Mouse (Mus musculus): ENCODE measurements at regions not wholly inside any gene's neighbourhood (a gene's known extent, or its start where the extent isn't known, plus 50 kb on each side); places are given as distances from the start of the nearest gene placed in this dataset.
"Not testable (repeated sequence)": the region's sequence is repeated elsewhere in the genome, so short reads cannot be mapped to it uniquely, and the experiment has no call there.

- ATAC-seq (ENCODE audit: low FRiP score, low TSS enrichment) (no peak), DNase-seq (no peak)
- H3K4me3 ChIP-seq (replicated peaks; ENCODE audit: low read depth, low read length) = no peak overlapping the region
- H3K9ac ChIP-seq (replicated peaks; ENCODE audit: low read length) = no peak overlapping the region
- no peaks in the 10 kb centered on the region for H3K36me3 ChIP-seq (ENCODE audit: control insufficient read depth, insufficient read depth, low read length)
- no peak overlapping the region for H3K27ac ChIP-seq (replicated peaks; ENCODE audit: low read depth, low read length)
- no peaks in the 10 kb centered on the region for H3K4me1 ChIP-seq (ENCODE audit: control insufficient read depth, insufficient read depth, low read length)
- H3K9me3 ChIP-seq (ENCODE audit: control insufficient read depth, low read length) = no peaks in the 10 kb centered on the region
- 86% methylated on average over 6 of the region's 6 CpGs for WGBS
- no peaks in the 10 kb centered on the region for H3K27me3 ChIP-seq (ENCODE audit: control insufficient read depth, insufficient read depth, low read length)
- no peak overlapping the region for H3K4me2 ChIP-seq (ENCODE audit: low read length)
Measured at GRCm38 (mm10) chr5:116991461-116991860, 124.5 kb downstream of the Suds3 start.

DNA sequence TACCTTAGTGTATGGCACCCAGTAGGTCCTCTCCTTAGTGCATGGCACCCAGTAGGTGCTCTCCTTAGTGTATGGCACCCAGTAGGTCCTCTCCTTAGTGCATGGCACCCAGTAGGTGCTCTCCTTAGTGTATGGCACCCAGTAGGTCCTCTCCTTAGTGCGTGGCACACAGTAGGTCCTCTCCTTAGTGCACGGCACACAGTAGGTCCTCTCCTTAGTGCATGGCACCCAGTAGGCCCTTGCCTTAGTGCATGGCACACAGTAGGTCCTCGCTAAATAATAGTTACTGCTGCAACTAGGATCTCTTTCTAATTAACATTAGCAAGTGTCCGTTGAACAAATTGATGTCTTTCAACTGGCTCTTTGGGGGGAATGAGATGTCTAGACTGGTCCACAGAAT, 144.4 kb downstream of the Suds3 start:
- not testable (repeated sequence) for H3K9me3 ChIP-seq (ENCODE audit: control insufficient read depth, low read length); ATAC-seq (ENCODE audit: low FRiP score, low TSS enrichment); H3K27me3 ChIP-seq (ENCODE audit: control insufficient read depth, insufficient read depth, low read length); H3K27ac ChIP-seq (replicated peaks; ENCODE audit: low read depth, low read length); H3K4me1 ChIP-seq (ENCODE audit: control insufficient read depth, insufficient read depth, low read length); H3K4me3 ChIP-seq (replicated peaks; ENCODE audit: low read depth, low read length); DNase-seq; H3K36me3 ChIP-seq (ENCODE audit: control insufficient read depth, insufficient read depth, low read length); H3K9ac ChIP-seq (replicated peaks; ENCODE audit: low read length); H3K4me2 ChIP-seq (ENCODE audit: low read length)
- WGBS = 89% methylated on average over 4 of the region's 4 CpGs

DNA sequence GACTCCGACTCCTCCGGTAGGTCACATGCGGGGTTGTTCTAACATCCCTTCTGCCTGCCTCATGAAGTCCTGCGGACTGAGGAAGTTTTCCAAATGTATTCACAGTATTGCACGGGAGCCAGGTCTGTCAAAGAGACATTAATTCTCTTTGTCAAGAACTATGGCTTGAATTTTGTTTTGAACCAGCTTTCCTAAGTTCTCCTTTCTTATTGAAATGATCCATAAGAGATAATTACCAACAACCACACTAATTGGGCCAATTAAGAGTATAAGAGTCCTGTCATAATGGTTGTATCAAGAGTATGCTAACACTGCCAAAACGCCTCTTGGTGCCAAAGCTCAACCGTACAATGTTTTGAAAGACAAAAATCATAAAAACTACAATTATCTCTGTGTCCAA, 151.7 kb downstream of the Suds3 start:
- Histone ChIP-seq H3K4me2 (ENCODE audit: low read length) (no peak overlapping the region), H3K27me3 (ENCODE audit: control insufficient read depth, insufficient read depth, low read length) (no peaks in the 10 kb centered on the region), H3K9ac (replicated peaks; ENCODE audit: low read length) (no peak overlapping the region), H3K36me3 (ENCODE audit: control insufficient read depth, insufficient read depth, low read length) (no peaks in the 10 kb centered on the region), H3K4me3 (replicated peaks; ENCODE audit: low read depth, low read length) (no peak overlapping the region), H3K27ac (replicated peaks; ENCODE audit: low read depth, low read length) (no peak overlapping the region), H3K4me1 (ENCODE audit: control insufficient read depth, insufficient read depth, low read length) (no peaks in the 10 kb centered on the region), H3K9me3 (ENCODE audit: control insufficient read depth, low read length) (no peaks in the 10 kb centered on the region)
- WGBS = 84% methylated on average over 7 of the region's 7 CpGs
- no peak for DNase-seq
- ATAC-seq (ENCODE audit: low FRiP score, low TSS enrichment) = no peak

DNA sequence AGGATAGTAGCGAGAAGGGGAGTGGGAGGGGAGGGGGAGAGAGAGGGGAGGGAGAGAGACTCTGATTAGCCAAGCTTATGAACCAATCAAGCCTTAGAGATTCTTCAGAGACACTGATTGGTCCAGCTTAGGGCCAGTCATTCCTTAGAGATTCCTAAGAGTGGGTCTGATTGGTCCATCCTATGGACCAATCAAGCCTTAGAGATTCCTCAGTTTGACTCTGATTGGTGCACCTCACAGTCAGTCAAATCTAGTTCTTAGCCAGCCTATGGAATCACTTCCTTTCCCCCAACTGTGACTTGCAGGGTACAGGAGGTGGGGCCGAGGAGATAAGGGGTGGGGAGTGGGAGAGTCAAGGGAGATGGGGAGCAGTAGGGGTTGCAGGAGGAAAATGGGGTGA, 152.8 kb downstream of the Suds3 start:
- H3K27me3 ChIP-seq (ENCODE audit: control insufficient read depth, insufficient read depth, low read length) = no peaks in the 10 kb centered on the region
- no peak overlapping the region for H3K4me3 ChIP-seq (replicated peaks; ENCODE audit: low read depth, low read length)
- no peak for DNase-seq
- no peak overlapping the region for H3K4me2 ChIP-seq (ENCODE audit: low read length)
- no peak for ATAC-seq (ENCODE audit: low FRiP score, low TSS enrichment)
- 85% methylated on average over 2 of the region's 2 CpGs for WGBS
- H3K27ac ChIP-seq (replicated peaks; ENCODE audit: low read depth, low read length) = no peak overlapping the region
- no peaks in the 10 kb centered on the region for H3K9me3 ChIP-seq (ENCODE audit: control insufficient read depth, low read length)
- no peak overlapping the region for H3K9ac ChIP-seq (replicated peaks; ENCODE audit: low read length)
- no peaks in the 10 kb centered on the region for H3K4me1 ChIP-seq (ENCODE audit: control insufficient read depth, insufficient read depth, low read length)
- H3K36me3 ChIP-seq (ENCODE audit: control insufficient read depth, insufficient read depth, low read length) = no peaks in the 10 kb centered on the region

GRCm38 (mm10) chr5:116960041-116960440, 155.9 kb downstream of the Suds3 start:
- Histone ChIP-seq H3K27ac (replicated peaks; ENCODE audit: low read depth, low read length) (no peak overlapping the region), H3K36me3 (ENCODE audit: control insufficient read depth, insufficient read depth, low read length) (no peaks in the 10 kb centered on the region), H3K9me3 (ENCODE audit: control insufficient read depth, low read length) (no peaks in the 10 kb centered on the region), H3K9ac (replicated peaks; ENCODE audit: low read length) (no peak overlapping the region), H3K4me2 (ENCODE audit: low read length) (no peak overlapping the region), H3K27me3 (ENCODE audit: control insufficient read depth, insufficient read depth, low read length) (no peaks in the 10 kb centered on the region), H3K4me1 (ENCODE audit: control insufficient read depth, insufficient read depth, low read length) (no peaks in the 10 kb centered on the region), H3K4me3 (replicated peaks; ENCODE audit: low read depth, low read length) (no peak overlapping the region)
- WGBS = 84% methylated on average over 8 of the region's 8 CpGs
- ATAC-seq (ENCODE audit: low FRiP score, low TSS enrichment) (no peak), DNase-seq (no peak)

GRCm38 (mm10) chr5:116958141-116958540, 157.8 kb downstream of the Suds3 start:
- H3K36me3 ChIP-seq (ENCODE audit: control insufficient read depth, insufficient read depth, low read length) = no peaks in the 10 kb centered on the region
- ATAC-seq (ENCODE audit: low FRiP score, low TSS enrichment) (no peak), DNase-seq (no peak)
- H3K9ac ChIP-seq (replicated peaks; ENCODE audit: low read length) = no peak overlapping the region
- H3K27me3 ChIP-seq (ENCODE audit: control insufficient read depth, insufficient read depth, low read length) = no peaks in the 10 kb centered on the region
- no peak overlapping the region for H3K4me2 ChIP-seq (ENCODE audit: low read length)
- 87% methylated on average over 5 of the region's 5 CpGs for WGBS
- no peak overlapping the region for H3K27ac ChIP-seq (replicated peaks; ENCODE audit: low read depth, low read length)
- H3K9me3 ChIP-seq (ENCODE audit: control insufficient read depth, low read length) = no peaks in the 10 kb centered on the region
- no peaks in the 10 kb centered on the region for H3K4me1 ChIP-seq (ENCODE audit: control insufficient read depth, insufficient read depth, low read length)
- no peak overlapping the region for H3K4me3 ChIP-seq (replicated peaks; ENCODE audit: low read depth, low read length)

DNA sequence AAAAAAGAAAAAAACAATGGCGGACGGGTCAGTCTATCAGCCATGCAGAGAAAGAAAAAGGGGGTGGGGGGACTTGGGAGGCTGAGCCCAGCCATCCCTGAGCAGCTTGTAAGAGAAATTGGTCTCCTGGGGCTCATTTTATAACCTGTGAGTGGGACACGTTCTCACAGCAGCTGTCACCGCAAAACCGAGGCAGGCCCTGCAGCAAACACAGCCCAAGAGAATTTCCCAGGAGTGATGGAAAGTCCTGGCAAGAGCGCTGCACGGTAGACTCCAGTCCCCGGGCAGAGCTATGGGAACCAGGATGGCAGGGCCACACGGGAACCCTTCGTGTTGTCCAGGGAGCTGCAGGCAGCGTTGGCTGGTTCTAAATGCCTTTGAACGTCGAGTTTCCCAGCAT, 159.3 kb downstream of the Suds3 start:
- Histone ChIP-seq H3K27me3 (ENCODE audit: control insufficient read depth, insufficient read depth, low read length) (no peaks in the 10 kb centered on the region), H3K9me3 (ENCODE audit: control insufficient read depth, low read length) (no peaks in the 10 kb centered on the region), H3K36me3 (ENCODE audit: control insufficient read depth, insufficient read depth, low read length) (no peaks in the 10 kb centered on the region), H3K4me2 (ENCODE audit: low read length) (no peak overlapping the region), H3K4me3 (replicated peaks; ENCODE audit: low read depth, low read length) (no peak overlapping the region), H3K4me1 (ENCODE audit: control insufficient read depth, insufficient read depth, low read length) (no peaks in the 10 kb centered on the region), H3K27ac (replicated peaks; ENCODE audit: low read depth, low read length) (no peak overlapping the region), H3K9ac (replicated peaks; ENCODE audit: low read length) (no peak overlapping the region)
- 57% methylated on average over 13 of the region's 13 CpGs for WGBS
- DNase-seq = peak; percentile 37
- ATAC-seq (ENCODE audit: low FRiP score, low TSS enrichment) = no peak

- Histone ChIP-seq H3K9ac (replicated peaks; ENCODE audit: low read length) (no peak overlapping the region), H3K4me2 (ENCODE audit: low read length) (no peak overlapping the region), H3K4me1 (ENCODE audit: control insufficient read depth, insufficient read depth, low read length) (no peaks in the 10 kb centered on the region), H3K27me3 (ENCODE audit: control insufficient read depth, insufficient read depth, low read length) (no peaks in the 10 kb centered on the region), H3K36me3 (ENCODE audit: control insufficient read depth, insufficient read depth, low read length) (no peaks in the 10 kb centered on the region), H3K9me3 (ENCODE audit: control insufficient read depth, low read length) (no peaks in the 10 kb centered on the region), H3K27ac (replicated peaks; ENCODE audit: low read depth, low read length) (no peak overlapping the region), H3K4me3 (replicated peaks; ENCODE audit: low read depth, low read length) (no peak overlapping the region)
- ATAC-seq (ENCODE audit: low FRiP score, low TSS enrichment) (no peak), DNase-seq (no peak)
- WGBS = 16% methylated on average over 4 of the region's 4 CpGs
Measured at GRCm38 (mm10) chr5:116950280-116950881, 165.5 kb downstream of the Suds3 start.

DNA sequence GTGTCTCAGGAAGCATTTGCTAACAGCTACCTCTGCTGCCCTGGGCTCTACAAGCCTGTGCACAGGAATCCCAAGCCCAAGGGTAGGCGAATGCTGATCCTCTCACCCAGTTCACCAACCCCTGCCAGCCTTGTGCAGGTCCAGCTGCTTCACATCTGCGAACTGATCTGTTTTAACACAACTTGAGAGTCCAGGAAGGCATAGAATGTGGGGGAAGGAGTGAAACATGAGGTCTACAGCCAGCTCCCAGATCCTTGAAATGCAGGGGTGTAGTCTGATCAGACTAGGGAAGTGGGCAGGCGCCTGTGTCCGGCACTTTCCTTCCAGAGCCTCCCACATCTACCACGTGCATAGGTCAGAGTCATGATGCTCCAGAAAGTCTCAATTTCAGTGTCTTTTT, 181.3 kb downstream of the Suds3 start:
- 80% methylated on average over 5 of the region's 5 CpGs for WGBS
- Histone ChIP-seq H3K4me1 (ENCODE audit: control insufficient read depth, insufficient read depth, low read length) (no peaks in the 10 kb centered on the region), H3K9ac (replicated peaks; ENCODE audit: low read length) (no peak overlapping the region), H3K27ac (replicated peaks; ENCODE audit: low read depth, low read length) (no peak overlapping the region), H3K4me3 (replicated peaks; ENCODE audit: low read depth, low read length) (no peak overlapping the region), H3K36me3 (ENCODE audit: control insufficient read depth, insufficient read depth, low read length) (no peaks in the 10 kb centered on the region), H3K9me3 (ENCODE audit: control insufficient read depth, low read length) (no peaks in the 10 kb centered on the region; the same call in 1 of the 2 replicates), H3K4me2 (ENCODE audit: low read length) (no peak overlapping the region), H3K27me3 (ENCODE audit: control insufficient read depth, insufficient read depth, low read length) (no peaks in the 10 kb centered on the region)
- no peak for ATAC-seq (ENCODE audit: low FRiP score, low TSS enrichment)
- no peak for DNase-seq
